Mouse (Mus musculus) limb, embryonic 15.5 days (tissue): ENCODE measurements around the gene Tuba8. TPM values are rescaled to one million over a fixed set of nuclear protein-coding genes. Genes with fewer than 3 reads are reported as not detected.

ENCODE experiments used
- ATAC-seq: fragments of 200-750 bp; cut with Nextera tagmentation; 2 replicates; pipeline ENCODE4 v1.8.0; 2017; ENCODE audit warnings: low read depth, moderate TSS enrichment; ENCODE audit not compliant: insufficient number of reproducible peaks, low FRiP score, low TSS enrichment
- H3K27ac ChIP-seq: fragments of 300-500 bp; sonication (generic); 2 replicates; pipeline ENCODE4 v1.5.1; 2015; ENCODE audit warnings: moderate library complexity, mild to moderate bottlenecking, inconsistent platforms
- H3K27me3 ChIP-seq: fragments of 300-500 bp; sonication (generic); 2 replicates; pipeline ENCODE4 v1.6.1; 2015; ENCODE audit warnings: inconsistent platforms
- H3K36me3 ChIP-seq: fragments of 300-500 bp; sonication (generic); 2 replicates; pipeline ENCODE4 v1.6.1; 2015; ENCODE audit warnings: inconsistent platforms
- H3K4me1 ChIP-seq: fragments of 300-500 bp; sonication (generic); 2 replicates; pipeline ENCODE4 v1.6.1; 2015; ENCODE audit warnings: inconsistent platforms
- H3K4me2 ChIP-seq: fragments of 300-500 bp; sonication (generic); 2 replicates; pipeline ENCODE4 v1.6.1; 2015; ENCODE audit warnings: mild to moderate bottlenecking, inconsistent platforms
- H3K4me3 ChIP-seq: fragments of 300-500 bp; sonication (generic); 2 replicates; pipeline ENCODE4 v1.5.1; 2015; ENCODE audit warnings: mild to moderate bottlenecking, inconsistent platforms
- H3K9ac ChIP-seq: fragments of 300-500 bp; sonication (generic); 2 replicates; pipeline ENCODE4 v1.6.1; 2015; ENCODE audit warnings: inconsistent platforms
- H3K9me3 ChIP-seq: fragments of 300-500 bp; sonication (generic); 2 replicates; pipeline ENCODE4 v1.6.1; 2016; ENCODE audit warnings: inconsistent platforms
- WGBS: fragments of 180-500 bp; shearing (Covaris S2); methylation state at CpG from one replicate; pipeline ENCODE4 v1.1.7; 2015; 5-methylcytosine and 5-hydroxymethylcytosine counted together
- polyA plus RNA-seq: library from polyadenylated mRNA; unstranded; fragments of >200 nt; fragmentation: Nextera tagmentation; extraction: Ambion mirVana; gene quantifications from 2 replicates; pipeline ENCODE4 v1.2.1, GENCODE M21; 2015

Gene Tuba8
- polyA plus RNA-seq, 1 experiment from 2014 or later, result 16.3 TPM

- no peak overlapping the region for H3K4me2 ChIP-seq
- H3K9me3 ChIP-seq, result no peaks in the 10 kb centered on the region
- H3K9ac ChIP-seq, result no peak overlapping the region
- H3K4me3 ChIP-seq, result no peak overlapping the region
- no peaks in the 10 kb centered on the region for H3K4me1 ChIP-seq
- WGBS, result 85% methylated on average over 10 of the region's 10 CpGs
- ATAC-seq, result no peak
- no peaks in the 10 kb centered on the region for H3K36me3 ChIP-seq
- no peak overlapping the region for H3K27ac ChIP-seq
- no peaks in the 10 kb centered on the region for H3K27me3 ChIP-seq
Observed at GRCm38 (mm10) chr6:121220181-121220580, 9.7 kb downstream of the Tuba8 start.

- no peak for ATAC-seq
Observed at GRCm38 (mm10) chr6:121221876-121222597, 11.5 kb downstream of the Tuba8 start.

GRCm38 (mm10) chr6:121223001-121223400 is 12.5 kb downstream of the Tuba8 start:
- Histone ChIP-seq H3K9me3 (no peaks in the 10 kb centered on the region), H3K27ac (no peak overlapping the region), H3K27me3 (no peaks in the 10 kb centered on the region), H3K4me3 (no peak overlapping the region), H3K9ac (no peak overlapping the region), H3K36me3 (no peaks in the 10 kb centered on the region), H3K4me2 (no peak overlapping the region), H3K4me1 (no peaks in the 10 kb centered on the region)
- no peak for ATAC-seq
- WGBS, result 94% methylated on average over 14 of the region's 14 CpGs

More at GRCm38 (mm10) chr6:121221876-121222597, 11.5 kb downstream of the Tuba8 start:
- Histone ChIP-seq H3K4me3 (no peak overlapping the region), H3K27ac (no peak overlapping the region), H3K27me3 (no peaks in the 10 kb centered on the region), H3K4me1 (no peaks in the 10 kb centered on the region), H3K9me3 (no peaks in the 10 kb centered on the region), H3K4me2 (no peak overlapping the region), H3K9ac (no peak overlapping the region), H3K36me3 (no peaks in the 10 kb centered on the region)
- WGBS, result 86% methylated on average over 8 of the region's 8 CpGs

GRCm38 (mm10) chr6:121224067-121224466 is 13.6 kb downstream of the Tuba8 start:
- Histone ChIP-seq H3K9me3 (no peaks in the 10 kb centered on the region), H3K4me1 (no peaks in the 10 kb centered on the region), H3K9ac (no peak overlapping the region), H3K27me3 (no peaks in the 10 kb centered on the region), H3K4me2 (no peak overlapping the region), H3K27ac (no peak overlapping the region), H3K4me3 (no peak overlapping the region), H3K36me3 (no peaks in the 10 kb centered on the region)
- ATAC-seq, result no peak
- WGBS, result 78% methylated on average over 5 of the region's 5 CpGs

GRCm38 (mm10) chr6:121224993-121225392 is 14.5 kb downstream of the Tuba8 start:
- H3K9ac ChIP-seq, result no peak overlapping the region
- no peaks in the 10 kb centered on the region for H3K27me3 ChIP-seq
- H3K27ac ChIP-seq, result no peak overlapping the region
- ATAC-seq, result no peak
- no peaks in the 10 kb centered on the region for H3K4me1 ChIP-seq
- no peak overlapping the region for H3K4me3 ChIP-seq
- no peak overlapping the region for H3K4me2 ChIP-seq
- no peaks in the 10 kb centered on the region for H3K9me3 ChIP-seq
- no peaks in the 10 kb centered on the region for H3K36me3 ChIP-seq
- WGBS, result 12% methylated on average over 6 of the region's 6 CpGs

GRCm38 (mm10) chr6:121226043-121226442 is 15.5 kb downstream of the Tuba8 start:
- no peaks in the 10 kb centered on the region for H3K4me1 ChIP-seq
- H3K9ac ChIP-seq, result no peak overlapping the region
- no peaks in the 10 kb centered on the region for H3K9me3 ChIP-seq
- H3K27ac ChIP-seq, result no peak overlapping the region
- H3K27me3 ChIP-seq, result no peaks in the 10 kb centered on the region
- 66% methylated on average over 4 of the region's 4 CpGs for WGBS
- no peak for ATAC-seq
- no peaks in the 10 kb centered on the region for H3K36me3 ChIP-seq
- H3K4me3 ChIP-seq, result no peak overlapping the region
- H3K4me2 ChIP-seq, result no peak overlapping the region

- H3K27ac ChIP-seq, result no peak overlapping the region
- no peak overlapping the region for H3K4me2 ChIP-seq
- ATAC-seq, result no peak
- no peaks in the 10 kb centered on the region for H3K27me3 ChIP-seq
- no peaks in the 10 kb centered on the region for H3K36me3 ChIP-seq
- H3K9me3 ChIP-seq, result no peaks in the 10 kb centered on the region
- H3K4me3 ChIP-seq, result no peak overlapping the region
- no peaks in the 10 kb centered on the region for H3K4me1 ChIP-seq
- 78% methylated on average over 2 of the region's 2 CpGs for WGBS
- no peak overlapping the region for H3K9ac ChIP-seq
Observed at GRCm38 (mm10) chr6:121226744-121227143, 16.2 kb downstream of the Tuba8 start.

- WGBS, result 76% methylated on average over 8 of the region's 8 CpGs
- no peaks in the 10 kb centered on the region for H3K4me1 ChIP-seq
- H3K27ac ChIP-seq, result no peak overlapping the region
- no peak for ATAC-seq
- no peak overlapping the region for H3K4me3 ChIP-seq
- no peak overlapping the region for H3K4me2 ChIP-seq
- H3K9ac ChIP-seq, result no peak overlapping the region
- H3K27me3 ChIP-seq, result no peaks in the 10 kb centered on the region
- no peaks in the 10 kb centered on the region for H3K9me3 ChIP-seq
- H3K36me3 ChIP-seq, result no peaks in the 10 kb centered on the region
Observed at GRCm38 (mm10) chr6:121228421-121228820, 17.9 kb downstream of the Tuba8 start.

GRCm38 (mm10) chr6:121232652-121233051 is 22.2 kb downstream of the Tuba8 start:
- Histone ChIP-seq H3K36me3 (no peaks in the 10 kb centered on the region), H3K4me1 (no peaks in the 10 kb centered on the region), H3K27ac (no peak overlapping the region), H3K27me3 (no peaks in the 10 kb centered on the region), H3K4me3 (no peak overlapping the region), H3K9me3 (no peaks in the 10 kb centered on the region), H3K4me2 (no peak overlapping the region), H3K9ac (no peak overlapping the region)
- 44% methylated on average over 1 of the region's 1 CpGs for WGBS
- no peak for ATAC-seq

- no peak overlapping the region for H3K9ac ChIP-seq
- H3K27me3 ChIP-seq, result 0 out of 2 replicates have a peak, but pooled peaks cover 4% of the 10 kb centered on the region
- no peaks in the 10 kb centered on the region for H3K36me3 ChIP-seq
- WGBS, result 79% methylated on average over 2 of the region's 2 CpGs
- H3K4me2 ChIP-seq, result no peak overlapping the region
- no peak for ATAC-seq
- H3K4me3 ChIP-seq, result no peak overlapping the region
- no peaks in the 10 kb centered on the region for H3K9me3 ChIP-seq
- H3K4me1 ChIP-seq, result no peaks in the 10 kb centered on the region
- no peak overlapping the region for H3K27ac ChIP-seq
Observed at GRCm38 (mm10) chr6:121236386-121236785, 25.9 kb downstream of the Tuba8 start.

- Histone ChIP-seq H3K9me3 (no peaks in the 10 kb centered on the region), H3K4me2 (no peak overlapping the region), H3K4me1 (no peaks in the 10 kb centered on the region), H3K27me3 (peaks cover 4% of the 10 kb centered on the region; the same call in 1 of the 2 replicates), H3K36me3 (no peaks in the 10 kb centered on the region), H3K9ac (no peak overlapping the region), H3K27ac (no peak overlapping the region), H3K4me3 (no peak overlapping the region)
- 92% methylated on average over 4 of the region's 4 CpGs for WGBS
- ATAC-seq, result no peak
Observed at GRCm38 (mm10) chr6:121238209-121238608, 27.7 kb downstream of the Tuba8 start.

GRCm38 (mm10) chr6:121241780-121242179 is 31.3 kb downstream of the Tuba8 start:
- H3K4me1 ChIP-seq, result no peaks in the 10 kb centered on the region

More at GRCm38 (mm10) chr6:121241780-121242179, 31.3 kb downstream of the Tuba8 start:
- H3K9me3 ChIP-seq, result no peaks in the 10 kb centered on the region
- H3K4me2 ChIP-seq, result no peak overlapping the region
- H3K9ac ChIP-seq, result no peak overlapping the region
- ATAC-seq, result no peak
- 84% methylated on average over 2 of the region's 2 CpGs for WGBS
- H3K4me3 ChIP-seq, result no peak overlapping the region
- no peaks in the 10 kb centered on the region for H3K36me3 ChIP-seq
- peaks cover 8% of the 10 kb centered on the region; the same call in 1 of the 2 replicates for H3K27me3 ChIP-seq
- H3K27ac ChIP-seq, result no peak overlapping the region
